Mouse (Mus musculus): ENCODE measurements at regions not wholly inside any gene's neighbourhood (a gene's known extent, or its start where the extent isn't known, plus 50 kb on each side); places are given as distances from the start of the nearest gene placed in this dataset.

- TF ChIP-seq CTCF (IDR thresholded peaks at IDR 0.05; ENCODE audit: low read depth) (no peak), EP300 (IDR thresholded peaks at IDR 0.05; ENCODE audit: low read depth) (no peak)
Measured at GRCm38 (mm10) chr2:128250841-128251240, 125.0 kb downstream of the Bcl2l11 start.

Data from liver, embryonic 14.5 days (tissue).